Mouse (Mus musculus) right cerebral cortex, adult 2 months (tissue): ENCODE data around the gene C130032M10Rik.
"Not testable (repeated sequence)": the region's sequence is repeated elsewhere in the genome, so short reads cannot be mapped to it uniquely, and the experiment has no call there.

Experiments
- DNase-seq, 2 experiments: peaks; one replicate each; pipeline ENCODE4 v3.0.0; 2021 to 2022; ENCODE audit warnings: low spot score in 2 of 2

The C130032M10Rik gene

GRCm38 (mm10) chr9:114518812-114519477, 3.4 kb downstream of the C130032M10Rik start:
- no peak for DNase-seq

- not testable (repeated sequence) for DNase-seq
Measured at GRCm38 (mm10) chr9:114520529-114520928, 5.0 kb downstream of the C130032M10Rik start.

- DNase-seq, result no peak
Measured at GRCm38 (mm10) chr9:114522041-114522440, 6.5 kb downstream of the C130032M10Rik start.

GRCm38 (mm10) chr9:114522501-114522900, 7.0 kb downstream of the C130032M10Rik start:
- DNase-seq, result no peak

- DNase-seq, result no peak
Measured at GRCm38 (mm10) chr9:114525073-114525633, 9.7 kb downstream of the C130032M10Rik start.

- no peak for DNase-seq
Measured at GRCm38 (mm10) chr9:114525891-114526290, 10.4 kb downstream of the C130032M10Rik start.

GRCm38 (mm10) chr9:114526581-114526980, 11.1 kb downstream of the C130032M10Rik start:
- no peak for DNase-seq

GRCm38 (mm10) chr9:114527085-114527484, 11.6 kb downstream of the C130032M10Rik start:
- no peak for DNase-seq

- DNase-seq, result no peak
Measured at GRCm38 (mm10) chr9:114527992-114528679, 12.6 kb downstream of the C130032M10Rik start.

GRCm38 (mm10) chr9:114528680-114529048, 13.2 kb downstream of the C130032M10Rik start:
- DNase-seq, result no peak

GRCm38 (mm10) chr9:114531276-114531675, 15.8 kb downstream of the C130032M10Rik start:
- DNase-seq, result no peak

- DNase-seq, result no peak
Measured at GRCm38 (mm10) chr9:114533848-114534247, 18.4 kb downstream of the C130032M10Rik start.

- peak; percentile 12 to 14 for DNase-seq
Measured at GRCm38 (mm10) chr9:114534747-114535517, 19.4 kb downstream of the C130032M10Rik start.

GRCm38 (mm10) chr9:114536628-114537027, 21.1 kb downstream of the C130032M10Rik start:
- DNase-seq, result no peak

- DNase-seq, result no peak
Measured at GRCm38 (mm10) chr9:114538996-114539563, 23.6 kb downstream of the C130032M10Rik start.

- no peak for DNase-seq
Measured at GRCm38 (mm10) chr9:114541279-114541741, 25.8 kb downstream of the C130032M10Rik start.

GRCm38 (mm10) chr9:114543882-114544753, 28.6 kb downstream of the C130032M10Rik start:
- DNase-seq, result no peak

- DNase-seq, result no peak
Measured at GRCm38 (mm10) chr9:114544754-114545393, 29.4 kb downstream of the C130032M10Rik start.

GRCm38 (mm10) chr9:114546765-114547164, 31.3 kb downstream of the C130032M10Rik start:
- DNase-seq, result no peak

- DNase-seq, result no peak
Measured at GRCm38 (mm10) chr9:114547643-114548077, 32.2 kb downstream of the C130032M10Rik start.
